Comparison of ENCODE assay signal across 8 mouse cellular contexts in the genomic region with DNA sequence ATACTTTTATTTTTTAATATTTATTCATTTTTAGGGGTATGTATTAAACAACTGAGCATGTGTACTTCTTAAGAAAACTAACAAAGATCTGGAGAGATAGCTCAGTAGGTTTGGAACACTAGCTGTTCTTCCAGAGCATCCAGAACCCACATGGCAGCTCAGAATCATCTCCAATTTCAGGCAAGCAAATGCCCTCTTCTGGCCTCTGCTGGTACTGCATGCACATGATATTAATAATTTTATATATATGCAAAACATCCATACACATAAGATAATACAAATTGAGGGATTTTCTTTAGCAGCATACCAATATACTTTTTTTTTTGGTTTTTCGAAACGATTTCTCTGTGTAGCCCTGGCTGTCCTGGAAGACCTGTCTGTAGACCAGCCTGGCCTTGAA. TPM values are rescaled to one million over a fixed set of nuclear protein-coding genes. Genes with fewer than 3 reads are reported as not detected.
DNase-seq lines count a peak whose midpoint lies in the region; ATAC-seq and TF ChIP-seq lines count a peak whose summit lies in the region.

No protein-coding gene starts in this region.

- ATAC-seq in heart, embryonic 12.5 days (ENCODE audit: insufficient number of reproducible peaks, low FRiP score) = no peak
- ATAC-seq in common myeloid progenitor, adult 5-6 weeks (replicated peaks; ENCODE audit: low read depth, poor library complexity, severe bottlenecking) = peak; percentile 34
- ATAC-seq in erythroid progenitor cell, adult 5-6 weeks (replicated peaks; ENCODE audit: low FRiP score, poor library complexity, severe bottlenecking) = no peak

- peak; percentile 65 for TF ChIP-seq RAD21 in CH12.LX (IDR thresholded peaks at IDR 0.05; ENCODE audit: low read depth, low read length)

- intact Hi-C loops in heart, adult 2 months (cut with DNase I) = no loop called here

- H3K4me3 ChIP-seq in heart, adult 2 months = no peak overlapping the region
- no peak overlapping the region for H3K4me3 ChIP-seq in heart, embryonic 12.5 days
- no peak overlapping the region for H3K4me3 ChIP-seq in CH12.LX (replicated peaks in 1 of 3; ENCODE audit: low read depth in 2 of 3, low read length in 2 of 3, poor library complexity in 1 of 3)

- no peak overlapping the region for H3K27ac ChIP-seq in heart, adult 2 months
- no peak overlapping the region for H3K27ac ChIP-seq in heart, embryonic 12.5 days (ENCODE audit: poor library complexity, severe bottlenecking)
- no peak overlapping the region for H3K27ac ChIP-seq in CH12.LX (ENCODE audit: insufficient read depth, low read depth)

- DNase-seq in heart, adult 2 months = peak in 1 of 2 experiments; percentile 23
- DNase-seq in 3T3-L1 (ENCODE audit: low read depth, low spot score) = peak; percentile 88
- peak; percentile 64 for DNase-seq in CH12.LX (ENCODE audit: extremely low read depth)
- DNase-seq in layer of hippocampus, adult 9-11 months = peak; percentile 44
- DNase-seq in naive thymus-derived CD4-positive, alpha-beta T cell, adult 2 months (ENCODE audit: low read depth) = peak; percentile 73

- H3K9me3 ChIP-seq in heart, embryonic 12.5 days (replicated peaks) = no peaks in the 10 kb centered on the region
- no peaks in the 10 kb centered on the region for H3K9me3 ChIP-seq in CH12.LX (replicated peaks; ENCODE audit: low read length)

- in situ Hi-C loops in CH12.LX (cut with MboI; ENCODE audit: low pct_ligation_motif_present, low pct_unique_long_range_greater_than_20kb, low sequenced_read_pairs) = loop anchor here (25.0 kb wide), 1 partner anchor 169 kb away; the partner anchor contains the start of gene Ldhb

- TF ChIP-seq EP300 in heart, adult 2 months (IDR thresholded peaks at IDR 0.05; ENCODE audit: insufficient read depth, low read depth, low read length) = no peak
- no peak for TF ChIP-seq EP300 in CH12.LX (IDR thresholded peaks at IDR 0.05; ENCODE audit: low read length)

- H3K4me2 ChIP-seq in heart, embryonic 12.5 days = no peak overlapping the region
- no peak overlapping the region for H3K4me2 ChIP-seq in CH12.LX (ENCODE audit: insufficient read depth, low read depth, poor library complexity, severe bottlenecking)

- 0 out of 2 replicates have a peak, but pooled peaks cover 2% of the 10 kb centered on the region for H3K36me3 ChIP-seq in heart, adult 2 months (ENCODE audit: control insufficient read depth, insufficient read depth, low read length)
- H3K36me3 ChIP-seq in heart, embryonic 12.5 days = peaks cover 2% of the 10 kb centered on the region; the same call in 1 of the 2 replicates
- peaks cover under 1 to 11% of the 10 kb centered on the region in 2 experiments for H3K36me3 ChIP-seq in CH12.LX (replicated peaks in 1 of 2; ENCODE audit: control insufficient read depth in 1 of 2, insufficient read depth in 1 of 2, low read length in 1 of 2)

- no peaks in the 10 kb centered on the region for H3K27me3 ChIP-seq in heart, adult 2 months (ENCODE audit: control insufficient read depth, insufficient read depth, low read length)
- H3K27me3 ChIP-seq in heart, embryonic 12.5 days (replicated peaks) = no peaks in the 10 kb centered on the region
- H3K27me3 ChIP-seq in CH12.LX (replicated peaks) = peaks cover 3% of the 10 kb centered on the region

- H3K79me2 ChIP-seq in heart, adult 2 months (replicated peaks; ENCODE audit: control insufficient read depth, insufficient read depth, low read length) = no peaks in the 10 kb centered on the region
- no peaks in the 10 kb centered on the region for H3K79me2 ChIP-seq in CH12.LX (replicated peaks; ENCODE audit: control insufficient read depth, extremely low read depth, insufficient read depth, poor library complexity, severe bottlenecking)

- 47% methylated on average over 2 of the region's 2 CpGs for WGBS in heart, adult 2 months
- whole genome bisulfite sequencing in heart, embryonic 12.5 days = 50% methylated on average over 2 of the region's 2 CpGs

- TF ChIP-seq POLR2A in heart, adult 2 months (IDR thresholded peaks at IDR 0.05; ENCODE audit: insufficient read depth, low read depth, low read length) = no peak
- no peak for TF ChIP-seq POLR2A in CH12.LX (IDR thresholded peaks at IDR 0.05; ENCODE audit: low read depth, low read length)

- no peak overlapping the region for H3K9ac ChIP-seq in heart, adult 2 months (ENCODE audit: low read depth, low read length)
- H3K9ac ChIP-seq in heart, embryonic 12.5 days = no peak overlapping the region
- no peak overlapping the region for H3K9ac ChIP-seq in CH12.LX (ENCODE audit: insufficient read depth, low read depth)

- dilution Hi-C loops in CH12.LX (cut with MboI; ENCODE audit: extremely low pct_ligation_motif_present, extremely low pct_unique_long_range_greater_than_20kb, low sequenced_read_pairs) = no loop called here

- TF ChIP-seq CTCF in heart, adult 2 months (IDR thresholded peaks at IDR 0.05) = peak; percentile 75
- TF ChIP-seq CTCF in CH12.LX (conservative IDR thresholded peaks at IDR 0.05 in 1 of 2, IDR thresholded peaks at IDR 0.05 in 1 of 2; ENCODE audit: low read depth in 2 of 2, low read length in 2 of 2) = peak; percentile 67 to 69

- H3K4me1 ChIP-seq in heart, adult 2 months (ENCODE audit: control insufficient read depth, insufficient read depth, low read length) = no peaks in the 10 kb centered on the region; the same call in none of the 2 replicates
- peaks cover 9% of the 10 kb centered on the region; the same call in 1 of the 2 replicates for H3K4me1 ChIP-seq in heart, embryonic 12.5 days (replicated peaks)
- H3K4me1 ChIP-seq in CH12.LX (ENCODE audit: control insufficient read depth in 1 of 2, insufficient read depth in 2 of 2) = peaks cover 4 to 17% of the 10 kb centered on the region in 2 experiments

TF ChIP-seq in CH12.LX, 34 proteins besides CTCF, POLR2A, EP300 and RAD21:
- TF ChIP-seq MYC (IDR thresholded peaks at IDR 0.05; ENCODE audit: low read depth, low read length) (peak; percentile 88), ZC3H11A (IDR thresholded peaks at IDR 0.05; ENCODE audit: low read depth, low read length) (no peak), SMC3 (IDR thresholded peaks at IDR 0.05; ENCODE audit: low read depth, low read length) (peak; percentile 56)

RNA-seq across cellular contexts. Expression of gene Pyroxd1, which starts 1.9 kb away (rescaled TPM):
- 1 to 10 TPM; 9.4 to 9.6 TPM for total RNA-seq in heart, adult 2 months (2021)
- 3.3 and 5.5 TPM in 2 replicates for polyA plus RNA-seq in heart, adult 2 months (2012; rRNA removed)
- 14.7 and 15.7 TPM in 2 replicates for polyA plus RNA-seq in heart, embryonic 12.5 days (2016; fragmentation: Nextera tagmentation; extraction: Ambion mirVana)
- 7.9 and 8.0 TPM in 2 replicates for total RNA-seq in CH12.LX (2012; rRNA removed)
- 11.2 and 13.0 TPM in 2 replicates for total RNA-seq in CH12.LX (2014; rRNA removed)
- 11.5 and 13.3 TPM in 2 replicates for polyA plus RNA-seq in CH12.LX (2012; ENCODE audit: insufficient read length, low read depth)
- total RNA-seq in common myeloid progenitor, adult 5-6 weeks (2017) = 14.7 and 21.6 TPM in 2 replicates
- total RNA-seq in erythroid progenitor cell, adult 5-6 weeks (2015; ENCODE audit: low replicate concordance) = 3.6 and 7.1 TPM in 2 replicates
- total RNA-seq in erythroid progenitor cell, adult 5-6 weeks (2017; ENCODE audit: low replicate concordance) = 1.5 and 4.8 TPM in 2 replicates

RNA-seq across cellular contexts. Expression of gene Slco1a5, which starts 20.8 kb away (rescaled TPM):
- not detected for total RNA-seq in heart, adult 2 months (2021)
- polyA plus RNA-seq in heart, adult 2 months (2012; rRNA removed) = 0.06 TPM in 1 of 2 replicates, not detected in the other
- not detected in 2 replicates for polyA plus RNA-seq in heart, embryonic 12.5 days (2016; fragmentation: Nextera tagmentation; extraction: Ambion mirVana)
- total RNA-seq in CH12.LX (2012; rRNA removed) (not detected in 2 replicates), CH12.LX (2014; rRNA removed) (not detected in 2 replicates)
- polyA plus RNA-seq in CH12.LX (2012; ENCODE audit: insufficient read length, low read depth) = not detected in 2 replicates
- total RNA-seq in common myeloid progenitor, adult 5-6 weeks (2017) = not detected in 2 replicates
- 1.1 TPM in 1 of 2 replicates, not detected in the other for total RNA-seq in erythroid progenitor cell, adult 5-6 weeks (2015; ENCODE audit: low replicate concordance)
- 0.26 TPM in 1 of 2 replicates, not detected in the other for total RNA-seq in erythroid progenitor cell, adult 5-6 weeks (2017; ENCODE audit: low replicate concordance)

RNA-seq across cellular contexts. Expression of gene Recql, which starts 43.3 kb away (rescaled TPM):
- total RNA-seq in heart, adult 2 months (2021) = 1 to 10 TPM; 6.9 to 8.4 TPM
- polyA plus RNA-seq in heart, adult 2 months (2012; rRNA removed) = 2.3 and 5.4 TPM in 2 replicates
- 24.0 and 24.1 TPM in 2 replicates for polyA plus RNA-seq in heart, embryonic 12.5 days (2016; fragmentation: Nextera tagmentation; extraction: Ambion mirVana)
- total RNA-seq in CH12.LX (2012; rRNA removed) (24.9 and 37.7 TPM in 2 replicates), CH12.LX (2014; rRNA removed) (44.6 and 49.7 TPM in 2 replicates)
- 45.4 and 63.7 TPM in 2 replicates for polyA plus RNA-seq in CH12.LX (2012; ENCODE audit: insufficient read length, low read depth)
- 40.9 and 46.6 TPM in 2 replicates for total RNA-seq in common myeloid progenitor, adult 5-6 weeks (2017)
- 23.1 and 52.6 TPM in 2 replicates for total RNA-seq in erythroid progenitor cell, adult 5-6 weeks (2015; ENCODE audit: low replicate concordance)
- total RNA-seq in erythroid progenitor cell, adult 5-6 weeks (2017; ENCODE audit: low replicate concordance) = 17.1 and 23.3 TPM in 2 replicates

RNA-seq across cellular contexts. Expression of gene Golt1b, which starts 43.5 kb away (rescaled TPM):
- total RNA-seq in heart, adult 2 months (2021) = 10 to 100 TPM; 15.6 to 21.4 TPM
- 7.0 and 13.6 TPM in 2 replicates for polyA plus RNA-seq in heart, adult 2 months (2012; rRNA removed)
- 89.9 and 91.5 TPM in 2 replicates for polyA plus RNA-seq in heart, embryonic 12.5 days (2016; fragmentation: Nextera tagmentation; extraction: Ambion mirVana)
- total RNA-seq in CH12.LX (2012; rRNA removed) (28.3 and 36.4 TPM in 2 replicates), CH12.LX (2014; rRNA removed) (71.8 and 76.6 TPM in 2 replicates)
- polyA plus RNA-seq in CH12.LX (2012; ENCODE audit: insufficient read length, low read depth) = 48.4 and 51.5 TPM in 2 replicates
- 34.6 and 39.5 TPM in 2 replicates for total RNA-seq in common myeloid progenitor, adult 5-6 weeks (2017)
- 13.8 and 19.5 TPM in 2 replicates for total RNA-seq in erythroid progenitor cell, adult 5-6 weeks (2015; ENCODE audit: low replicate concordance)
- total RNA-seq in erythroid progenitor cell, adult 5-6 weeks (2017; ENCODE audit: low replicate concordance) = 19.9 and 30.9 TPM in 2 replicates

RNA-seq across cellular contexts. Expression of gene Iapp, which starts 45.3 kb away (rescaled TPM):
- total RNA-seq in heart, adult 2 months (2021) = not detected
- not detected in 2 replicates for polyA plus RNA-seq in heart, adult 2 months (2012; rRNA removed)
- not detected in 2 replicates for polyA plus RNA-seq in heart, embryonic 12.5 days (2016; fragmentation: Nextera tagmentation; extraction: Ambion mirVana)
- total RNA-seq in CH12.LX (2012; rRNA removed) (not detected in 2 replicates), CH12.LX (2014; rRNA removed) (not detected in 2 replicates)
- not detected in 2 replicates for polyA plus RNA-seq in CH12.LX (2012; ENCODE audit: insufficient read length, low read depth)
- not detected in 2 replicates for total RNA-seq in common myeloid progenitor, adult 5-6 weeks (2017)
- total RNA-seq in erythroid progenitor cell, adult 5-6 weeks (2015; ENCODE audit: low replicate concordance) = not detected in 2 replicates
- not detected in 2 replicates for total RNA-seq in erythroid progenitor cell, adult 5-6 weeks (2017; ENCODE audit: low replicate concordance)
